Mouse (Mus musculus) brain, adult 2 months (tissue): ENCODE results near the gene Borcs8.

Experiments
- DNase-seq: peaks from one replicate; pipeline ENCODE4 v3.0.0; 2011; ENCODE audit warnings: low read depth, low spot score

Borcs8 gene

GRCm38 (mm10) chr8:70179082-70179481 lies 39.8 kb downstream of the Borcs8 start:
- DNase-seq, result peak; percentile 44

- no peak for DNase-seq
Measured at GRCm38 (mm10) chr8:70181212-70181902, 42.1 kb downstream of the Borcs8 start.

- DNase-seq, result no peak
Measured at GRCm38 (mm10) chr8:70181903-70182252, 42.6 kb downstream of the Borcs8 start.

- DNase-seq, result no peak
Measured at GRCm38 (mm10) chr8:70183194-70183593, 43.9 kb downstream of the Borcs8 start.

- no peak for DNase-seq
Measured at GRCm38 (mm10) chr8:70188707-70189106, 49.4 kb downstream of the Borcs8 start.

GRCm38 (mm10) chr8:70193238-70193637 lies 53.9 kb downstream of the Borcs8 start:
- no peak for DNase-seq

- no peak for DNase-seq
Measured at GRCm38 (mm10) chr8:70194191-70194590, 54.9 kb downstream of the Borcs8 start.

GRCm38 (mm10) chr8:70195762-70196161 lies 56.5 kb downstream of the Borcs8 start:
- no peak for DNase-seq
